Mouse (Mus musculus) hindbrain, embryonic 13.5 days (tissue): ENCODE data around the gene Znfx1. TPM values are rescaled to one million over a fixed set of nuclear protein-coding genes. Genes with fewer than 3 reads are reported as not detected.

Experiments used
- ATAC-seq: fragments of 200-750 bp; cut with Nextera tagmentation; 2 replicates; pipeline ENCODE4 v1.8.0; 2017; ENCODE audit warnings: moderate TSS enrichment; ENCODE audit not compliant: low FRiP score
- H3K27ac ChIP-seq: fragments of 300-500 bp; sonication (generic); 2 replicates; pipeline ENCODE4 v1.5.1; 2015; ENCODE audit warnings: inconsistent platforms, mild to moderate bottlenecking, moderate library complexity
- H3K27me3 ChIP-seq: fragments of 300-500 bp; sonication (generic); 2 replicates; pipeline ENCODE4 v1.6.1; 2015; ENCODE audit warnings: mild to moderate bottlenecking, inconsistent platforms
- H3K36me3 ChIP-seq: fragments of 300-500 bp; sonication (generic); 2 replicates; pipeline ENCODE4 v1.6.1; 2015; ENCODE audit warnings: mild to moderate bottlenecking, inconsistent platforms
- H3K4me1 ChIP-seq: fragments of 300-500 bp; sonication (generic); replicated peaks from 2 replicates; pipeline ENCODE4 v1.6.1; 2015; ENCODE audit warnings: inconsistent platforms
- H3K4me2 ChIP-seq: fragments of 300-500 bp; sonication (generic); 2 replicates; pipeline ENCODE4 v1.6.1; 2015; ENCODE audit warnings: inconsistent platforms, mild to moderate bottlenecking, moderate library complexity
- H3K4me3 ChIP-seq: fragments of 300-500 bp; sonication (generic); 2 replicates; pipeline ENCODE4 v1.5.1; 2015; ENCODE audit warnings: mild to moderate bottlenecking, inconsistent platforms
- H3K9ac ChIP-seq: fragments of 300-500 bp; sonication (generic); 2 replicates; pipeline ENCODE4 v1.6.1; 2015; ENCODE audit warnings: mild to moderate bottlenecking, inconsistent platforms
- H3K9me3 ChIP-seq: fragments of 300-500 bp; sonication (generic); 2 replicates; pipeline ENCODE4 v1.6.1; 2016; ENCODE audit warnings: inconsistent platforms
- WGBS: fragments of 180-500 bp; shearing (Covaris S2); methylation state at CpG from one replicate; pipeline ENCODE4 v1.1.7; 2015; 5-methylcytosine and 5-hydroxymethylcytosine counted together
- polyA plus RNA-seq: library from polyadenylated mRNA; unstranded; fragments of >200 nt; fragmentation: Nextera tagmentation; extraction: Ambion mirVana; gene quantifications from 2 replicates; pipeline ENCODE4 v1.2.1, GENCODE M21; 2015

The Znfx1 gene
- polyA plus RNA-seq, 1 experiment from 2014 or later = 6.5 TPM

DNA sequence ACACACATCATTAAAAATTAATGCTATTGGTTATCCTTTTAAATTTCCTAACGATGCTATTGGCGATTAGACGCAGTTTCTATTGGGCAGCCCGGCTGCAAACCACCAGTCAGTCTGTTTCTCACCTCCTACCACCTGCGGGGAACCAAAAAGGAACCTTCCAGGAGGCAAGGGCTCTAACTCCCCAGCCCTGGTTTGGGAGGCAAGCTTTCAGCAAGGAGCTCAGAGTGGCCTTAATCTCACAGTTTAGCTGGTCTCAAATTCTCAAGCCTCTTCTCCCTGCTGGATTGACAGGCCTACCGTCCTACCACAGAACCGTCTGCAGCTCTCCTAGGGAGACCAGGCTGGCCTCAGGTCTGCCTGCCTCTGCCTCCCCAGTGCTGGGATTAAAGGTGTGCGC lies 3.3 kb downstream of the Znfx1 start:
- ATAC-seq = no peak
- no peak overlapping the region for H3K27ac ChIP-seq
- H3K36me3 ChIP-seq = peaks cover 46% of the 10 kb centered on the region
- H3K27me3 ChIP-seq = no peaks in the 10 kb centered on the region
- H3K4me1 ChIP-seq = peaks cover 27% of the 10 kb centered on the region
- H3K4me3 ChIP-seq = no peak overlapping the region
- no peak overlapping the region for H3K4me2 ChIP-seq
- no peaks in the 10 kb centered on the region for H3K9me3 ChIP-seq
- WGBS = 45% methylated on average over 8 of the region's 8 CpGs
- peak overlapping the region; percentile 55 for H3K9ac ChIP-seq

DNA sequence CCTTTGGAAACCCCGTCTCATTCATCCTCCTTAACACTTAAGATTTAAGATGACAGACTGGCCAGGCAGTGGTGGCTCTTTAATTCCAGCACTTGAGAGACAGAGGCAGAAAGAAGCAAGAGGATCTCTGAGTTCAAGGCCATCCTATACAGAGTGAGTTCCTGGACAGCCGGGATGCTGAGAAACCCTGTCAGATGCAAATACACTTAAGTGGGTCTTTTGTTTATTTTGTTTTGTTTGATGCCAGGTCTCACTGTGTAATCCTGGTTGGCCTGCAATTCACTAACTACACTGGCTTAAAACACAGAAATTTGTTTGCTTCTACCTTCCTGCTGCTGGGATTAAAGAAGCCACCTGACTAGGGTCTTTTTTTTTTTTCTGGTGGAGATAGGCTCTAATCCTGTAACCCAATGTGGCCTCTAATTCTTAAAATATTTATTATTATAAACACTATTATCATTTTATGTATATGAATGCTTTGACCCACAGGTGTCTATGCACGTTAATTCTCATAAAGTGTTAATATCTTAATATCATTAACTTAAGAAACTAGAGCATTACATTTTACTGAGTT lies 3.9 kb downstream of the Znfx1 start:
- ATAC-seq = no peak
- Histone ChIP-seq H3K4me1 (peaks cover 26% of the 10 kb centered on the region), H3K9ac (no peak overlapping the region), H3K36me3 (peaks cover 50% of the 10 kb centered on the region), H3K4me3 (no peak overlapping the region), H3K9me3 (no peaks in the 10 kb centered on the region), H3K4me2 (no peak overlapping the region), H3K27me3 (no peaks in the 10 kb centered on the region), H3K27ac (no peak overlapping the region)
- 59% methylated on average over 3 of the region's 3 CpGs for WGBS

DNA sequence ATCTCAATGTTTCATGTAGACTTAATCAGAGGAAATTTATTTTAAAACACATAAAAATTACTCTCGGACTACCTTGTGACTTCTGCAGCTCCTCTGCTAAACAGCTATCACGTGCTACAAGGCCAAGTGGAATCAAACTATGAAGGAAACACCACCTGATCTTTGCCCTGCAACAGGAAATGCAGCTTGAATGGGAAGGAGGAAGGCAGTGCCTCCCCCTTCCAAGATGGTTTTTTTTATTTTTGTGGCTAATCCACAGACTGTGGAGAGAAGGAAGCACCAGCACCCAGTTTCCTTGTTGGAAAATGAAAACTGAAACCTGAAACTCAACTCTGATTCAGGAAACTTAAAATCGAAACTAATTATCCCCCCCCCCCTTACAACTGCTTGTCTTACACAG lies 4.6 kb downstream of the Znfx1 start:
- Histone ChIP-seq H3K4me3 (no peak overlapping the region), H3K27me3 (no peaks in the 10 kb centered on the region), H3K27ac (no peak overlapping the region), H3K36me3 (peaks cover 56% of the 10 kb centered on the region), H3K4me1 (peaks cover 33% of the 10 kb centered on the region), H3K9ac (no peak overlapping the region), H3K4me2 (no peak overlapping the region), H3K9me3 (no peaks in the 10 kb centered on the region)
- WGBS = 81% methylated on average over 3 of the region's 3 CpGs
- ATAC-seq = no peak

DNA sequence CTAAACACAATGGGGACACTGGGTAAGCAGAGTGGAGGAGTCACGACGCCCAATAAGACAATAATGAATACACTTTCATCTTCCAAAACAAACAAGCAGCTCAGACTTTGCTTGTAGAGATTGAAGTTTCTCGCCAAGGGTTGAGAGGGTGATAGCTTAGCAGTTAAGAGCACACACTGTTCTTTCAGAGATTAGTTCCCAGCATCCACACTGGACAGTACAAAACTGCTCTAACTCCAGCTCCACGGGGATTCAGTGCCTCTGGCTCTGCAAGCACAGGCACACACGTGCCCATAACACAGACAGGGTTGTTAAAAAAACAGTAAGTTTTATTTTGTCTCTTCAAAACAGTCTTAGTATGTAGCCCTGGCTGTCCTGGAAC lies 5.9 kb downstream of the Znfx1 start:
- peaks cover 64% of the 10 kb centered on the region for H3K36me3 ChIP-seq
- no peaks in the 10 kb centered on the region for H3K9me3 ChIP-seq
- WGBS = 87% methylated on average over 5 of the region's 5 CpGs
- ATAC-seq = no peak
- H3K9ac ChIP-seq = no peak overlapping the region
- H3K4me3 ChIP-seq = no peak overlapping the region
- no peak overlapping the region for H3K27ac ChIP-seq
- H3K4me1 ChIP-seq = peaks cover 36% of the 10 kb centered on the region
- no peaks in the 10 kb centered on the region for H3K27me3 ChIP-seq
- H3K4me2 ChIP-seq = no peak overlapping the region

DNA sequence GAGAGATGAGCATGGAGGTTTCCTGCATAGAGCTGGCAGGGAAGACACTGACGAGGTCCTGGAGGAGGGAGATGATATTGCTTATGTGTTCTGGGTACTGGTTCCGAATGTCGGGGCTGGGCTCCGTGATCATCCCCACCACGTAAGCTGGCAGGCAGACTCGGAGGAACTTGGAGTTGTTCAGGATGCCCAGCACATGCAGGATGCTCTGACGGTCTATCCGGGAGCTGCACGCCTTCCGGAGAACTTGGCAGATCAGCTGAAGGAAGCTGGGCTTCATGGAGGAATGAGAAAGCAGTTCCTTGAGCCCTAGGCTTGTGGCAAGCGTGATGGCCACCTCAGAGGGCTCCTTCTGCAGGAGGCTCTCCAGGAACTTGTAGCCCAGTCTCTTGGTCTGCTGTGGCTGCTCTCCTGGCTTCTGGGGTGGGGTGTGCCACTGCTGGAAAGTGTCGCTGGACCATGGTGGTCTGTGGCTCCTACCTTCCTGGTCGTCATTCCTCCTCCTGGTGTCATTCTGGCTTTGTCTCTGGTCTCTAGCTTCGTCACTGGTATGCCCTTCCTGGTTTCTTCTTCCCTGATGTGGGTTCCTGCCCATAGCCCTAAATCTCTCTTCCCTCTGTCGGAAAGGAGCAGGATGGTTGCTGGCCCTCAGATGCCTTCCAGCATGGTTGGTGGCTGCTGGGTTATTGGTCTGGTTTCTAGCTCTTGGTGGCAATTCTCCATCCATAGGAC lies 6.4 kb downstream of the Znfx1 start:
- peaks cover 70% of the 10 kb centered on the region for H3K36me3 ChIP-seq

DNA sequence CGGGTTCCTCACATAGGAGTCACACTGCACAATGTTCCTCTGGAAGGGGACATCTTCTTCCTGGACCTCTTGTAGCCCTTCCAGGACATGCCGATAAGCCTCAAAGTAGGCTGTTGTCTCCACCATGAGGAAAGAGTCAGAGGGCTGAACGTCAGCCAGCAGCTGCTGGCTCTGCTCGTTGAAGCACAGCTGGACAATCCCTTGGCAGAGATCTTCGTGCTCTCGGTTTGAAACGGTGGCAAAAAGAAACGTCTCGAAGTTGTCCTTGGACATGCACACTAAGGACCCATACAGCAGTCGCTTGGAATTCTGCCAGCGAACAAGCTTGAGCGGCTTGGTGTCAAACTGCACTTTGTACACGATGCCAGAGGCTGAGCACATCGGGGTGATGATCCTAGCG lies 7.4 kb downstream of the Znfx1 start:
- Histone ChIP-seq H3K9ac (no peak overlapping the region), H3K36me3 (peaks cover 77% of the 10 kb centered on the region)
- 89% methylated on average over 15 of the region's 15 CpGs for WGBS

More for the DNA sequence above, 6.4 kb downstream of the Znfx1 start:
- no peak overlapping the region for H3K27ac ChIP-seq
- H3K4me2 ChIP-seq = no peak overlapping the region
- no peak overlapping the region for H3K9ac ChIP-seq
- H3K9me3 ChIP-seq = no peaks in the 10 kb centered on the region
- H3K27me3 ChIP-seq = no peaks in the 10 kb centered on the region
- WGBS = 95% methylated on average over 15 of the region's 15 CpGs
- peaks cover 30% of the 10 kb centered on the region for H3K4me1 ChIP-seq
- no peak overlapping the region for H3K4me3 ChIP-seq
- no peak for ATAC-seq

DNA sequence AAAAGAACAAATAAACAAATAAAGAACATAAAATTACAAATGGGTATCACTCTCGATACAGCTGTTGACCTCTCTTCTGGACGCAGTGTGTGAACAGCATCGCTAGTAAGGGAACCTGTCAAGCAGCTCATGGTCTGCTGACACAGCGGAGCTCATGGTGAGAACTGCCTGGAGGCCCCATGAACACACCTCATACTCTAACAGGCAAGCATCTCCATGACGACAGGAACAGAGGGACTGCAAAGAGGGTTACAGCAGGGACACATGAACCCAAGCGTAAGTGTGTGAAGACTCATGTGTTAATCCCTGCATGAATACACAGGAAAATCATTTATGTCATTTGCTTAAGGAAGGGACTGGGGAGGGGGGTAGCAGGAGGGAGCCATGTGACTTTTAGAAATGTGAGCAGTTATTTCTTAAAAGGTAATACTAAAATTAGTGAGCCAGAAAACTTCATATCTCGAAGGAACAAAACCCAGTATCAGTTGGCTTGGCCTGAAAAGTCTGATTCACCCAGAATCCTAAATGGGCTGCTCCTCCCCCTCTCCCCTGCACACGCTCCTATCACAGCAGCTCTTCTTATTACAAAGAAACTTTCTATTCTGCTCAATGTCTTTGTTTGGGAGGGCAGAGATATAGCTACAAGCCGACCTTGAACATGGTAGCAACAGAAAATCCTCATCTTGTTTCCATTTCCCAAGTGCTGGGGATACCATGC lies 9.5 kb downstream of the Znfx1 start:
- Histone ChIP-seq H3K27me3 (no peaks in the 10 kb centered on the region), H3K4me1 (peaks cover 11% of the 10 kb centered on the region), H3K9me3 (no peaks in the 10 kb centered on the region), H3K27ac (peak overlapping the region; percentile 18; the same call in 1 of the 2 replicates), H3K4me2 (no peak overlapping the region), H3K4me3 (no peak overlapping the region), H3K9ac (peak overlapping the region; percentile 55; the same call in 1 of the 2 replicates), H3K36me3 (peaks cover 85% of the 10 kb centered on the region)
- no peak for ATAC-seq
- WGBS = 60% methylated on average over 9 of the region's 9 CpGs

More for the DNA sequence above, 7.4 kb downstream of the Znfx1 start:
- Histone ChIP-seq H3K27me3 (no peaks in the 10 kb centered on the region), H3K4me3 (no peak overlapping the region), H3K9me3 (no peaks in the 10 kb centered on the region), H3K27ac (no peak overlapping the region), H3K4me2 (no peak overlapping the region), H3K4me1 (peaks cover 21% of the 10 kb centered on the region)
- no peak for ATAC-seq

DNA sequence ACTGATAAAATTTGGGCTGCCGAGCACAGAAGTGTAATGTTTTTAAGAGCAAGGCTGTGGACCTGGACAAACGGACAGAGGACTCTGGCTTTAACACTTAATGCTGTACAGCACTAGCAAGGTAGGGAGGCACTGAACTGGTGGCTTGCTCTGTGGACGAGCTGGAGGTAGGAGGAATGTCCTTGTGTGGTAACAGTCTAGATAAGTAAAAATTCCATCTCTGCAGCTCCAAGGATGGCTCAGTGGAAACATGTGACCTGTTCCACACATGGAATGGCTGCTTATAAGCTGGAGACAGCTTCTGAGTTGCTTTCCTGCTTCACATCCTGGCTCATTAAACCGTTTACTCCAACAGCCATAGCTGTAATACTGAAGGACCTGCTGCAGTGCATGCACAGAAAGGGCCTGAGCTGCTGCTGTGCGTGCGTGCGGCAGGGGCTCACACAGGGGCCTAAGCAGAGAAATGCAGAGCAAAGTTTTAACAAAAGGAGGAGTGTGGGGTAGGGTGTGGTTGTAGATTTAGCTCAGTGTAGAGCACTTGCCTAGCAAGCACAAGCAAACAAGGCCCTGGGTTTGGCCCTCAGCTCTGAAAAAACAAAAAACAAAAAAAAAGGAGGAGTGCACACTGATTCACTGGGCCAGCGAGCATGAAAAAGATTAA lies 14.0 kb downstream of the Znfx1 start:
- peaks cover 10% of the 10 kb centered on the region for H3K4me1 ChIP-seq
- H3K27ac ChIP-seq = no peak overlapping the region
- no peaks in the 10 kb centered on the region for H3K9me3 ChIP-seq
- H3K9ac ChIP-seq = no peak overlapping the region
- H3K4me3 ChIP-seq = no peak overlapping the region
- 91% methylated on average over 8 of the region's 8 CpGs for WGBS
- no peaks in the 10 kb centered on the region for H3K27me3 ChIP-seq
- no peak for ATAC-seq
- H3K4me2 ChIP-seq = no peak overlapping the region
- H3K36me3 ChIP-seq = peaks cover 86% of the 10 kb centered on the region

DNA sequence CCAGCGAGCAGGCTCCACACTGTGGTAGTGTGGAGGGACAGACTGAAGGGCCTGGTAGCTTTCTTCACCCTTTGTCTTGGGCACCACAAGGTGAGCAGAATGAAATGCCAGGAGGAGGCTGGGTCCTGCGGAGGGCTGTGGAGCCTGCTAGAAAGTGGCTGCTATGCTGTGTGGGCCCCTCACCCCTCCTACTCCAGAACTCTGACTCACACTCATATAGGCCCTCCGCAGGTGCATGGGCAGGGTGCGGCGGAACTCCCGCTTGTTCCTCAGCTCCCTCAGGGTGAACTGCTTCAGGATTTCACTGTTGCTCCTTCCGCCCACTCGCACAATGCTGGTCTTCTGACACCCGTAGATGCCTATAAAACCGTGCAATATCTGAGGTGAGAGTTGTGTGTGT lies 14.6 kb downstream of the Znfx1 start:
- WGBS = over 99% methylated on average over 10 of the region's 10 CpGs
- no peaks in the 10 kb centered on the region for H3K27me3 ChIP-seq

DNA sequence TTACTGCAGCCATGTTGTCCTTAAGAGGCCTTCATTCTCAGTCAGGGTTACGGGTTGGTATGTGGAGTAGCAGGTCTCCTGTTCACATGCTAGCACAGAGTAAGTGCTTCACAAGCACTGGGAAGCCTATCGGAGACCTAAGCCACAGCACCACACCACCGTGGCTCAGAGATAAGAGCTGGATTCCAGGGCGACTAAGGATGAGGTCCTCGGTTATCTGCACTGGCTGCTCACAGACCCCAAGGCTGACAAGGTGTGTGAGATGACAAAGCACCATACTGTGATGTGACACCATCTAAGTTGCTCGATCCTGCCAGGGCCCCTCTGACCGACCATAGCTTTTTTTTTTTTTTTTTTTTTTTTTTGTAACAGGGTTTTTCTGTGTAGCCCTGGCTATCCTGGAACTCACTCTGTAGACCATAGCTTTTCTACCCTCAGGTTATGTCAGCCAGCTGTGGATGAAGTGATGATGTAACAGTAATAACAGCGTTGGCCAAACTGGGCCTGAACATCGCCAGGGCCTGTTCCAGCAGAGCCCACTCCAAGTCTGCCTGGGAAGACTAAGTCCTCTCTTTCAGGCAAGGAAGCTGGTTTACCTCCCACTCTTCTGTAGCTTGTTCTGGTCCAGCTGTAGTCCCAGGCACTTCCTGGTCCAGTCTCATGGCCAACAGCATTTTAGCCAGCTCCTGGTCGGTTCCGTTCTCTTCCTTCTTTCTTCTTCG lies 19.3 kb downstream of the Znfx1 start:
- ATAC-seq = no peak
- no peaks in the 10 kb centered on the region for H3K27me3 ChIP-seq
- H3K9ac ChIP-seq = no peak overlapping the region
- H3K9me3 ChIP-seq = no peaks in the 10 kb centered on the region
- H3K4me3 ChIP-seq = no peak overlapping the region
- H3K27ac ChIP-seq = no peak overlapping the region
- no peak overlapping the region for H3K4me2 ChIP-seq
- WGBS = 91% methylated on average over 12 of the region's 12 CpGs
- H3K4me1 ChIP-seq = no peaks in the 10 kb centered on the region
- peaks cover 95% of the 10 kb centered on the region for H3K36me3 ChIP-seq

More for the DNA sequence above, 14.6 kb downstream of the Znfx1 start:
- H3K4me1 ChIP-seq = peaks cover 4% of the 10 kb centered on the region
- no peak for ATAC-seq
- H3K27ac ChIP-seq = no peak overlapping the region
- H3K9ac ChIP-seq = no peak overlapping the region
- H3K4me2 ChIP-seq = no peak overlapping the region
- peaks cover 86% of the 10 kb centered on the region for H3K36me3 ChIP-seq
- no peak overlapping the region for H3K4me3 ChIP-seq
- no peaks in the 10 kb centered on the region for H3K9me3 ChIP-seq

DNA sequence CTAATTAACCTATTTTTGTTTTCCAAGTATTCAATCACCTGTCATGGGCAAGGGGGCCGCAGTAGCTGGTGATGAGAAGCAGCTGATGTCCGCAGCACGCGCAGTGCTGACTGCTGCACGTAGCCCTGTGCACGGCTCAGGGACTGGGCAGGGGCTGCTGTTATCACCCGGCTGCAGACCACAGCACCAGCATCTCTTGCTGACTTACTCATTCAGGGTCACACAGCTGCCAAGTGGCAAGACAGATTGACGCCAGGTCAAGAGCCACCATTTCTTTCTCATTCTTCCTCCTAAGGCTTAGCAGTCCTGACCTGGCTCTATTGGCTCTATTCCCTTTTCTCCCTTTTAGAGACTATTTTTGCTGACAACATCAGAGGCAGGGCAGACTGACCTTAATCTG lies 23.4 kb downstream of the Znfx1 start:
- ATAC-seq = no peak

DNA sequence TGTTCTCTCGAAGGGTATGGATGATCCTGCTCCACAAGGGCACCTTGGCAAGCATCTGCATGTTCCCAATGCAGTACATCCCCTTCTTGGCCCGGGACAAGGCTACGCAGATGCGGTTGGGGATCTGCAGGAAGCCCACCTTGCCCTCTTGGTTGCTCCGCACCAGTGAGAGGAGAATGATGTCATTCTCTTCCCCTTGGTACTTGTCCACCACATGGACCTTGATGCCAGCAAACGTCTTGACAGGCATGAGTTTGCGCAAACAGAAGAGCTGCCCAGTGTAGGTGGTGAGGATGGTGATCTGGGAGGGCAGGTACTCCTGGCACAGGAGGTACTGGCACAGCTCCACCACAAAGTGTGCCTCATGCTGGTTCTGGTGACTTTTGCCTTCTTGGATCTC lies 24.1 kb downstream of the Znfx1 start:
- WGBS = 94% methylated on average over 7 of the region's 7 CpGs
- no peak overlapping the region for H3K4me2 ChIP-seq
- H3K9me3 ChIP-seq = no peaks in the 10 kb centered on the region
- no peaks in the 10 kb centered on the region for H3K27me3 ChIP-seq
- H3K36me3 ChIP-seq = peaks cover 100% of the 10 kb centered on the region
- no peak overlapping the region for H3K27ac ChIP-seq
- H3K4me3 ChIP-seq = no peak overlapping the region
- ATAC-seq = no peak
- no peak overlapping the region for H3K9ac ChIP-seq
- H3K4me1 ChIP-seq = no peaks in the 10 kb centered on the region

More for the DNA sequence above, 23.4 kb downstream of the Znfx1 start:
- H3K4me2 ChIP-seq = no peak overlapping the region
- peaks cover 100% of the 10 kb centered on the region for H3K36me3 ChIP-seq
- no peaks in the 10 kb centered on the region for H3K27me3 ChIP-seq
- no peak overlapping the region for H3K4me3 ChIP-seq
- no peak overlapping the region for H3K9ac ChIP-seq
- WGBS = 84% methylated on average over 8 of the region's 8 CpGs
- H3K9me3 ChIP-seq = no peaks in the 10 kb centered on the region
- H3K27ac ChIP-seq = no peak overlapping the region
- no peaks in the 10 kb centered on the region for H3K4me1 ChIP-seq
